Mouse (Mus musculus): Measurements from ENCODE around the gene Eci3.
"Not testable (repeated sequence)": the region's sequence is repeated elsewhere in the genome, so short reads cannot be mapped to it uniquely, and the experiment has no call there.

Eci3 gene

DNA sequence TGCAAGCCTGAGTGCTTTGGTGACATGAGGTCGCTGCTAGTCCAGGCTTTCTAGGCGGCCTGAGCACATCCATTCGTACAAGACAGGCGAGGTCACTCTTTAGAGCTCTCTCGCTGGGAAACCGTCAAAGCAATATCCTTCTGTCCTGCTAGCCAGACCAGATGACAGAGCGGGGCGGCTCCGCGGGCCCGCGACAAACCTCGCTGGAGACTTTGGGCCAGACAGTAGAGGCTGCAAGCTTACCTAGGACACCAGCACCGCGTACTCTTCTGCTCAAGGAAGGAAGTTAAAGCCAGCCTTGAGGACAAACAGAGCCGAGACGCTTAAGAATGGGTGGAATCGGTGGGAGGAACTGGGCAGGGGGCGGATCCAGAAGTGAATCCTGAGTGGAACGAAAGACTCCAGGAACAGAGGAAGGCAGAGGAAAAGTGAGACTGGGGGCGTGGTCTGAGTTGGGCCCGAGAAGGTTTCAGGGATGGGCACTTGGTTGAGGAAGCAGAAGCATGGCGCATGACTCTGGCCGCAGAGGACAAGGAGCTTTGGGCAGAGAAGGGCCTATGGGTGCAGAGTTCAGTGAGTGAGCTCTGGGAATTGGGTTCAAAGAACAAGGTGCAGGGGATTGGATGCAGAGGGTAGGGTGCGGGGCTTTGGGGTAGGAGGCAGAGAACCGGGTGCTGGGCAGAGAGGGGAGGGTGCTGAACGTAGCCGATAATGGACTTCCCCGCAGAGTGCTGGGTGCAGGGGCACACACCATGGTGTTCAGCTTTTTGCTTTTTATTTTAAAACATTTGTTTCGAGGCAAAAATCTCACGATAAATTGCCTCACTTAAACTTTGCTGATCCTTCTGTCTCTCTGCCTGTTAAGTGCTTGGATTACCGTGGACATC lies at the start of gene Eci3:
Eci3 (minus strand) TSS at position 300 of the 887 bp plus-strand sequence.
- no peak for DNase-seq (ENCODE audit: low spot score)

DNA sequence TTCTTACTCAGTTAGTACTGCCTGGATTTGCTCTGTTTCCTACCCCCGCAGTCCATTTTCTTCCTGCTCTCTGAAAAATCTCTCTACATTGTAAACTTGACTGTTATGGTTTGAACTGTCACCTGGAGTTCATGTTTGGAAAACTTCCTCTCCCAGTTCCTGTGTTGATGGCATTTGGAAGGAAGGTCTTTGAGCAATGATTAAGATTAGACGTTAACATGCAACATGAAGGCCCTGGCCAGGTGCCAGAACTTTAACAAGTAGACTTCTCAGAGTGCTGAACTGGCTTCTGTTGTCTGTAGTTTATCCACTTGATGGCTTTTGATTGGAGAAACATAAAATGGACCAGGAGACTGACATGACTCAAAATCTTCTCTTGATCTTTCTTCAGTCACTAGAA lies 32.3 kb upstream of the Eci3 start:
- DNase-seq (ENCODE audit: low spot score), result no peak

DNA sequence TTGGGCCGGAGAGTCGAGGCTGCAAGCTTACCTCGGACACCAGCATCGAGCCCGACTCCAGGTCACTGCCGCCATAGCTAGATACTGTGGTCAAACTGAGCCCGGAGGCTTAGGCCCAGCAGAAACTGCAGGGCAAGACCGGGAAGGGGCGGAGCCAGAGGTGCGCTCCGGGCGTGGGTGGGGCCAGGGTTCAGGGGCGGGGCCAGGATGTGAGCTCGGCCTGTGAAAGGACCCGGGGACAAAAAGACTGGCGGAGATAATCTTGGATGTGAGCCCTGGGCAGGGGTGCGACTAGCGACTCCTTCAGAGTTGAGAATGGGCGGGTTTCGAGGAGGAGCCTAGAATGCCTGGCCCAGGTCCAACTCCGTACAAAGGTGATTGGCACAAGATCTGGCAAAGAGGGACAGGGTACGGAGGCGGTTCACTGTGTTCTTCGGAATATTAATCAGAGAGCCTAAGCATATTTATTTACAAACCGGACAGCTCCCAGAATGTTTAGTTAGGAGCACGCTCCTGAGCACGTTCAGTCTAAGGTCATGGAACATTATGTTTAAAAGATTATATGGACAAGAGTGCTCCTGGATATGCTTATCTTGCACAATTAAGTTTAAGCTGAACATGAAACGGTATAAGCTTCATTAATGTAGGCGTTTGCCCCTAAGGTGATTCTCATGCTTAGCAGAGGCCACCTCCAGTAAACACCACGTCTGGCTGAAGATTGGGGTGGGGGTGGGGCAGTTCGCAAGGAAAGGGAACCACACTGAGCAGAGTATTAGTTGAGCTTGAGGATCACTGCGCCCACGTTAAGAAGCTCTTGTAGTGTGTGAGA lies 30.6 kb upstream of the Eci3 start:
- peak; percentile 72 for DNase-seq (ENCODE audit: low spot score)

DNA sequence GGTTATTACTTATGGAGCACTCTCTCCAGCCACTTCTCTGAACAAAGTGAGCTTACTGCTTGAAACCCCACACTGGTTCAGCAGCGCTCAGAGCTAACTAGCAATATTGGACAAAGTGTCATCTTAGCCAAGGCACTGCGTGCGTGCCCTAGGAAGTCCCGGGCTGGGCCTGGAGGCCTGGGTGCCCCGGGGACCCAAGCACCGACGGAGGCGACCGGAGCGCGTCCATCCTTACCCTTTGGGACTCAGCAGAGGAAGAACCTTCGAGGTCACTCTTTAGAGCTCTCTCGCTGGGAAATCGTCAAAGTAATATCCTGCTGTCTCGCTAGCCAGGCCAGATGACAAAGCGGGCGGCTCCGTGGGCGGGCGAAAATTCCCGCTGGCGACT lies 30.0 kb upstream of the Eci3 start:
- DNase-seq (ENCODE audit: low spot score), result no peak

DNA sequence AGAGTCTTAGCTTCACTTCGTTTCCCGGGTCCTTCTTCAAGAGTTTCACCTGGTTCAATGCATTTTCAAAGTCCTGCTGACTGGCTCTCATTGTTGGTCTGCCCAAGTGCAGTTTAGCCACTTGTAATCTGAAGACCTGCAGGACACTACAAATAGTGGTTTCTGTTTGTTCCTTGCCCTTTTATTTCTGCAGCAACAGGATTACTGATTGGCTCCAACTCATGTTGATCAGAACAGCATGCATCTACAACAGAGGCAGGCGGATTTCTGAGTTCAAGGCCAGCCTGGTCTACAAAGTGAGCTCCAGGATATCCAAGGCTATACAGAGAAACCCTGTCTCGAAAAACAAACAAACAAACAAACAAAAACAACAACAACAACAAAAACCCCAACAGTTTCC lies 29.5 kb upstream of the Eci3 start:
- DNase-seq (ENCODE audit: low spot score), result no peak

DNA sequence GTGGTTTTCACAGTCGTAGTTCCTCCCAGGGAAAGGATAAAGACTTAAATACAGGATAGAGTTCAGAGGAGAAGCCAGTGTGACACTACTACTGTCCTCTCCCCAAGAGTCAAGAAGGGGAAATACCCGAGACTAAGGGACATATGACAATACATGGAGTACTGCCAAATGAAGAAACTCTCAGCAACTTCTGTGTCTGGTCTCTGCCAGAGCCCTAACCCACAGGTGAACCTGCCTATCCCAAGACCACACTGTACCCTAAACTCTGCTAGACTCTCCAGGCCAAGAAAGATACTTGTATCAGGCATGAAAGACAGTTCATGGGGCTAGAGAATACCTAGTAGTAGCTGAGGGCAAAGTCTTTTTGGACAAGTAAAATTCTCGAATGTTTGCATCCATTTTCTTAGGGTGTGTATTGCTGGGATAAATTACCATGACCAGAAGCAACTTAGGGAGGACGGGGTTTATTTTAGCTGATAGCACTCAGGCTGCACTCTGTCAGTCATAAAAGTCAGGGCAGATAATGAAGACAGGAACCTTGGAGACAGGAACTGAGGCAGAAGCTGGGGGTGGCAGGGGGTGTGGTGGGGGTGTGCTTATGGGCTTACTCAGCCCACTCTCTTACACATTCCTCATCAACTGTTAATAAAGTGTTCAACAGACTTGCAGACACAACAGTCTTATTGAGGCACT lies 28.1 kb upstream of the Eci3 start:
- no peak for DNase-seq (ENCODE audit: low spot score)

DNA sequence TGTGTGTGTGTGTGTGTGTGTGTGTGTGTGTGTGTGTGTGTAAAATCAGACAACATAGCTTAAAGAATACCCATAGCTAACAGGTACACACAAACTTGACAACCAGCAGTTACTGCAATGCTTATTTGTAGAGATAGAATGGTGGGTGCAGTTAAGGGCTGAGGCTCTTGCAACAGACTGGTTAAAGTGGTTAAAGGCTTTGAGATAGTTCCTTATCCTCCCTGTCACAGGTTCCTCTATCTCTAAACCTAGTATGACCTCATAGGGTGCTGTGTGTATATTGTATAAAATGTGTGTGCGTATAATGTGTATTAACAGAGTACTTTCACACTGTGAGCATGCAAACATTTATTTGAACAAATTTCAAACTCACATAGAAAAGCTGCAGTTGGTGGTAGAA lies 19.9 kb upstream of the Eci3 start:
- DNase-seq (ENCODE audit: low spot score), result not testable (repeated sequence)

DNA sequence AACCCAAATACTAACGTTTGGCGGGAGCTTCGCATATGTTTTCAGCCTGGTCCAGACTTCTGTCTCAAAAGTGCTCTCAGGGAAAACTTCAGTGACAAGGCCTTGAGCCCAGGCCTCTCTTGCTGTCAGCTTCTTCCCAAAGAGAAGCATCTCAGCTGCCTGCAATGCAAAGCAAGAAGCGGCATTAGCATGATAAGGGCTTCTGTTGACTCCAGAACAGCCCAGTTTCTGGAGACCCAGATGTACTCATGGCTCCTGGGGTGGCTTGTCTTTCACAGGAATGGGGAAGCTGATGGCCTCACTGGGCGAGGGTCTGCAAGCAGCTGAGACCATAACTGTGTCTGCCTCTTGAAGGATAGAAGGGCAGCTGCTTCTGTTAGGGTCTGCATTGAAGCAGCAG lies 15.0 kb upstream of the Eci3 start:
- DNase-seq (ENCODE audit: low spot score), result not testable (repeated sequence)

DNA sequence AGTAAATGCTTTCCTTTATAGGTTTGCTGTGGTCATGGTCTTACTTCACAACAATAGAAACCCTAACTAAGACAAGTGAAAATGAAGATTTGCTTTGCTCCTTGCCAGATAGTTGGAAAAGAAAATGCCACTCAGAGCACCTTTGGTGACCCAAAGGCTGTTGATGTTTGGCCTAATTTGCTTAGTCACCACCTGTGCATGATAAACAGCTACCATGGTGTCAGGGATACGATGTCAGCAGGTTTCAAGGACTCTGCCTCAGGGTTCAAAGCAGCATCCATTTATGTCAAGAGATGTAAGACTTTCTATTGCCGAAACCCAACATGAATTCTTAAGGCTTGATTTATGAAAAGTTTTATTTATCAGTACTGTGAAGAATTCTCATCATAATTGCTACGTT lies 13.8 kb upstream of the Eci3 start:
- DNase-seq (ENCODE audit: low spot score), result no peak

DNA sequence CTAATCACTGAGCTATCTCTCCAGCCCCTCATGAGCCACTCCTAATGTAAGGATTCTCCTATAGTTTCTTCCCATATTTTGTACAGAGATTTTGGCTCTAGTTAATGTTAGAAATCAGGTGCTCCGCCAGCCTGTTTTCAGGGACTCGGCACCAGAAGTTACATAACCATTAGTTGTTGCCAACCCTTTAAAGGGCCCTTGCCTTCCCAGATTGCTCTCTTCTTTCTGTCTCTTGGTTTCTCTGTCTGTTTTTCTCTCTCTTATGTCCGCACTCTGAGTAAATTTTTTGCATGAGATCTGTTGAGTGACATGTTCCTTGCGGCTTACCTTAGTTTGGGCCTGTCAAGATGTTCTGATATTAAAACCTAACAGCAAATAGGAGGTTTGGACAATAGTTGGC lies 12.5 kb upstream of the Eci3 start:
- no peak for DNase-seq (ENCODE audit: low spot score)

DNA sequence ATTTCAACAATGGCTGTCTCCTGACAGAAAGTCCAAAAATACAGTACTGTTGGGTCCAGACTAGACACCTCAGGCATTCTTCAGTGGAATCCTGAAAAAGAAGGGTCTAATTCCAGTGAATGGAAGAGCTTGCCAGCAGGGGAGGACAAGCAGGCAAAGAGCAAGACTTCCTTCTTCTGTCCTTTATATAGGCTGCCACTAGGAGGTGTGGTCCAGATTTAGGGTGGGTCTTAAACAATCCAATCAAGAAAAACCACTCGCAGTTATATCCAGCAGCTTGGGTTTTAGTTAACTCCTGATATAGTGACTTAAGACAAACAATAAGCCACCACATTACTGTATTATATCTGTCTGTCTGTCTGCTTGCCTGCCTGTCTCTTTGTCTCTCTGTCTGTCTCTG lies 10.2 kb upstream of the Eci3 start:
- DNase-seq (ENCODE audit: low spot score), result no peak

DNA sequence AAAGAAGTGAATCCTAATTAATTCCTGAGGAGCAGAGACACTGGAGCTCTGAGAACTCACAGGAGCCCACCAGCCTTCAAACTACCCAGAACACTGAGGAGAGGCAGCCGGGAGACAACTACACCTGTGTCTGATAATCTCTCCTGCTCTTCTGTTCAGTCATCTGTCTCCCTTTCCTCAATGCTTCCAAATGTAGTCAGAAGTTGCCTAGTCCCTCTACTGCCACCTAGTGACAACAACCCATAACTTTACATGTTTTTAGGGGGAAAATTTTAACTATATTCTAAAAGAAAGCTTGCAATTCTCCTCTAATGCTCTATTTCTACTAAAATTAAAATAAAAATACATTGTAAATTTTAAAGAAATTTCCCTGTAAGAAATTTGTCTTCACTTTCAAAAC lies 9.5 kb upstream of the Eci3 start:
- no peak for DNase-seq (ENCODE audit: low spot score)

DNA sequence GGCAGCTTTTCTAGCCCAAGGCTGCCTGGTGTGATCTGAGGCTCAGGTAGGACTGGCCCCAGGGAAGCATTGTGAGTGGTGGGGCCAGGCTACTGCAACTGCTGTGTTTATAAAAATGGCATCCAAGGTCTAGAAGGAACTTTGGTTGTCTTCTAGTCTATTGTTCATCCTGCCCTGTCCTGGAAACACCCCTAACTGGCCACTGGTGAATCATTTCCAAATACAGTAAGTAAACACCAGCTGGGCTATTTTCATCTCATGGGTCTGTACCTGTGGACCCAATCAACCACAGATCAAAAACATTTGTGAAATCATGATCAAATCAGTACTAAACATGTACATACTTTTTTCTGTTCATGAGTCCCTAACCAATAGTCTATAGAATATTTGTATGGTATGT lies 8.8 kb upstream of the Eci3 start:
- DNase-seq (ENCODE audit: low spot score), result not testable (repeated sequence)

DNA sequence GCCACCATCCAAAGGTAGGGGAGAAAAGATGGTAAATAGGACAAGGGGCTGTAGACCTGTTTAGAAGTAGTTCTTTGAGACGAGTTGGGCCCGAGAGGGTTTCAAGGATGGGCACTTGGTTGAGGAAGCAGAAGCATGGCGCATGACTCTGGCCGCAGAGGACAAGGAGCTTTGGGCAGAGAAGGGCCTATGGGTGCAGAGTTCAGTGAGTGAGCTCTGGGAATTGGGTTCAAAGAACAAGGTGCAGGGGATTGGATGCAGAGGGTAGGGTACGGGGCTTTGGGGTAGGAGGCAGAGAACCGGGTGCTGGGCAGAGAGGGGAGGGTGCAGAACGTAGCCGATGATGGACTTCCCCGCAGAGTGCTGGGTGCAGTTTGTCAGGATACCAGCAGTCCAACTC lies 2.0 kb upstream of the Eci3 start:
- not testable (repeated sequence) for DNase-seq (ENCODE audit: low spot score)

DNA sequence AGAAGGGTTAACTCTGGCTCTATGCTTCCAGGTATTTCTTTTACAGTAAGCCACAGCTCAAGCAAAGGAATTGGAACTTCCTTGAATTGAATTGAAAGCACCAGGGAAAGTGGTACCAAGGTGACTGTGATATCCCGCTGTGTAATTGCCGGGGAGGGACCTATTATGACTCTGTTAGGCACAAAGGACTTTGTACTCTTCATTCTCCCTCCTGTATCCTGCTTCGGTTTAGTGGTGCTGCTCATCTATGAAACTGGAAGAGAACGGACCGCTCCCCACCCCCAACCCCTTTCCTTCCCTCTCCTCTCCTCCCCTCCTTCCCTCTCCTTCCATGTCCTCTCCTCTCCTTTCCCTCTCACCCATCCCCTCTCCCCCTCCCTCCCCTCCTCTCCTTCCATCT lies 1.3 kb upstream of the Eci3 start:
- DNase-seq (ENCODE audit: low spot score), result no peak

DNA sequence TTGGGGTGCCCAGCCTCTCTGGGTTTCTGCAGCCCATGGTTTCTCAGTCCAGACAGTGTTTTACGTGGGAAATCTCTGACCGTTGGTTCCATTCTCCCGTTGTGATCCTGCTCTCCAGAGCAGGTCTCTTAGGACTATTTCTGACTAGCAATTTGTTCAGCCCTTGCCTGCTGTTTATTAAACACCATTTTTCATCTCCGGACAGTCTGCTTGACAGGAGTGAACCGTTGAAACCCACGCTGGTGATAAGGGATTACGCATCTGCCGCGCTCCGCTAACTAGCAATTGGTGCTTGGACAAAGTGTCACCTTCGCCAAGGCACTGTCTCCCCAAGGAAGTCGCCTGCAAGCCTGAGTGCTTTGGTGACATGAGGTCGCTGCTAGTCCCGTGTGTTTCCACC lies 809 bp upstream of the Eci3 start:
- no peak for DNase-seq (ENCODE audit: low spot score)

DNA sequence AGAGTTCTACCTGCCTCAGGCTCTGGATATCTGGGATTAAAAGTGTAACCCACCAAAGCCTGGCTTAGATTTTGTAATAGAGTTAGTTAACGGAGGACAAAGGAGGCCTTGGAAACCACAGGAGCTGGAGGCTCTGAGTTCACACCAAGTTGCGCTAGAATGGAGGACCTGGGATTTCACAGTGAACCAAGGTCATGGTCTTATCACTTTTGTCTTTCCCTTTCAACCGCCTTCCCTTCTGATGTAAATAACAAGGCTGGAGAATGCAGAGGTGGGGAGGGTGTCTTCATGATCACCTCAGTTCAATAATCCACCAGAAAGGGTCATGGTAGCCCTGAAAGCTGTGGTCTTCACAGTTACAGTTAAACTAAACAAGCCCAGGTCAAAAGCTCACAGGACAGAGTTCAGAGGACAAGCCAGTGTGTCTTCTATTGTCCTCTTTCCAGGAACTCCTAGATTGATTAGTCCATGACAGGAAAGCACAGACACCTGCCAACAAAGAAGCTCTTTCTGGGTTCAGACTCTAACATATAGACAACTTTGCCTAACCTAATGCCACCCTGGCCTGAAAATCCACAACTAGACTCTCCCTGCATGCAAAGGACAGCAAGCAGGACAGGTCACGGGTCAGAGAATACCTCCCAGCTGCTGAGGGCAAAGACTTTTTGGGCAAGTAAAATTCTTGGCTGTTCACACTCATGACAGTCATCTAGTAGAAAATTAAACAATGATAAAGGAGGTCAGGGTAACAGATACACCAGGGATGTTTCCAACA lies 2.4 kb downstream of the Eci3 start:
- DNase-seq (ENCODE audit: low spot score), result no peak

DNA sequence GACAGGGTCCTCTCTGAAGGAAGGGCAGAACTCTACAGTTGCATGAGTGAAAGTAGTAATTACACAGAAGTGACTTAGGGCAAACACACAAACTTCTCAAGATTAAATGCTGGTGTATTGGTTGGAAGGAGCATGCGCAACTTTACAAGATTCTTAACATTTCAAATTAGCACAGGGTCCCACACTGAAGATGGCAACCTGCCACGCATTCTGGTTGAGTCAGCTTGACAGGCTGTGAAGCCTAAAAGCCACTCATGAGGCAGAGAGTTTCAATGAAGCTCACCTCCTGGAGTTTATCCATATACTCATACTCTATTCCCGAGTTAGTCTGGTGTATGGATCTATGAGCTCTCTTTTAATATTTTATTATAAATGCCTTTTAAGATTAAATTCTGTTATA lies 5.5 kb downstream of the Eci3 start:
- not testable (repeated sequence) for DNase-seq (ENCODE audit: low spot score)

DNA sequence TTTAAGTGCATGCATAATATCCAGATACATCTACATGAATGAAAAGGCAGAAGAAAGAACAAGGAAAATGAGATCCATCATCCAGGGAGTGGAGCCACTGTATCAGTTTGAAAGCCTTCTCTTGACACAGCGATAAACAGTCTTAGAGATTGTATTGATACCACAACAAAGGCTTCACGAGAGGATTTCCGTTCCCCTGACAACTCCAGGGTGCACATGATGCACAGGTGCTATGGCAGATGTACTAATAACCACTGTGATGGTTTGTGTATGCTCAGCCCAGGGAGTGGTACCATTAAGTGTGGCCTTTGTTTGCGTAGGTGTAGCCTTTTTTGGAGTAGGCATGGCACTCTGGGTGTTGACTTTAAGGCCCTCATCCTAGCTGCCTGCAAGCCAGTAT lies 6.7 kb downstream of the Eci3 start:
- no peak for DNase-seq (ENCODE audit: low spot score)

DNA sequence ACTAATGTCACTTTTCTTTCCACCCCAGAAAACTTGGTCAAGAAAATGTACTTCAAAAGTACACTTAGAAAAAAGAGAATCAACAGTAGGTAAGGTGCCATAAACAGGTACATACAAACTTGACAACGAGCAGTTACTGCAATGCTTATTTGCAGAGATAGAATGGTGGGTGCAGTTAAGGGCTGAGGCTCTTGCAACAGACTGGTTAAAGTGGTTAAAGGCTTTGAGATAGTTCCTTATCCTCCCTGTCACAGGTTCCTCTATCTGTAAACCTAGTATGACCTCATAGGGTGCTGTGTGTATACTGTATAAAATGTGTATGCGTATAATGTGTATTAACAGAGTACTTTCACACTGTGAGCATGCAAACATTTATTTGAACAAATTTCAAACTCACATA lies 12.2 kb downstream of the Eci3 start:
- DNase-seq (ENCODE audit: low spot score), result not testable (repeated sequence)

DNA sequence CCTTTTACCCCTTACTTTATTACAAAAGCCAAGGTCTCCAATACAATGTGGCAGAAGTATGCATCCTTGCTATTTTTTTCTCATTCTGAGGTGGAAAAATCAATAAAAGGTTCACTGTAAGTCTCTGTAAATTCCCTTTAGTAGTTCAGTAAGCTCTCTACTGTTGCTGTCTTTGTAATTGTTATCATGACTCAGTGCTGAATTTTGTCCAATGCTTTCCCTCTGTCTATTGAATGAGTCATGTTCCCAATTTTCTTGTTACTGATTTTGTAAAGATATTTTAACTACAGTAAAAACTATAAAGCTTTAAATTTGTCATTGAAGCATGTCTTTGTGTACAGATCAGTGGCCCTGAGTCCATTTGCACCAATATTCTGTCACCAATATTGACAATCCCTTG lies 21.2 kb downstream of the Eci3 start:
- DNase-seq (ENCODE audit: low spot score), result no peak
